Mouse (Mus musculus) G1E (cell line): ENCODE data around the gene Gm45753. TPM values are rescaled to one million over a fixed set of nuclear protein-coding genes. Genes with fewer than 3 reads are reported as not detected.

ENCODE experiments used
- ATAC-seq: 2 replicates; pipeline ENCODE4 v1.8.0; 2016; ENCODE audit warnings: mild to moderate bottlenecking; ENCODE audit not compliant: insufficient number of reproducible peaks, poor library complexity, low FRiP score, severe bottlenecking; ENCODE audit errors: extremely low read depth
- DNase-seq: peaks from one replicate; pipeline ENCODE4 v3.0.0; 2012; ENCODE audit warnings: low spot score
- H3K27me3 ChIP-seq: 2 replicates; pipeline ENCODE4 v1.6.1; 2012; ENCODE audit warnings: mild to moderate bottlenecking, low read length, inconsistent platforms; ENCODE audit not compliant: insufficient read depth
- H3K36me3 ChIP-seq: replicated peaks from 2 replicates; pipeline ENCODE3; 2012; ENCODE audit warnings: mild to moderate bottlenecking, inconsistent platforms
- H3K4me1 ChIP-seq: 2 replicates; pipeline ENCODE4 v1.6.1; 2012; ENCODE audit warnings: low read depth, low read length, inconsistent platforms, mixed read lengths; ENCODE audit not compliant: insufficient read depth
- H3K4me3 ChIP-seq: 2 replicates; pipeline ENCODE4 v1.5.1; 2012; ENCODE audit warnings: low read depth, mild to moderate bottlenecking, inconsistent platforms, low read length, moderate library complexity, mixed read lengths
- H3K9me3 ChIP-seq: replicated peaks from 2 replicates; pipeline ENCODE4 v1.6.1; 2012; ENCODE audit warnings: inconsistent platforms
- CTCF ChIP-seq: IDR thresholded peaks from 2 replicates; pipeline ENCODE4 v1.5.1; 2012; ENCODE audit warnings: low read depth, low read length, inconsistent platforms, mixed read lengths
- GATA1 ChIP-seq: IDR thresholded peaks from 2 replicates; pipeline ENCODE4 v1.6.1; 2012; ENCODE audit warnings: borderline replicate concordance, low read length, inconsistent platforms, mixed read lengths
- GATA2 ChIP-seq: IDR thresholded peaks from 2 replicates; pipeline ENCODE4 v1.6.1; 2012; ENCODE audit warnings: low read depth, low read length, inconsistent platforms, borderline replicate concordance
- POLR2AphosphoS5 ChIP-seq: IDR thresholded peaks from 2 replicates; pipeline ENCODE4 v1.6.1; 2012; ENCODE audit warnings: low read depth, low read length, inconsistent platforms; ENCODE audit not compliant: insufficient replicate concordance
- TAL1 ChIP-seq: conservative IDR thresholded peaks from 2 replicates; pipeline ENCODE4 v1.6.1; 2012; ENCODE audit warnings: low read depth, low read length, inconsistent platforms, mixed read lengths
- polyA plus RNA-seq: library from polyadenylated mRNA; stranded (reverse); fragments of >175 nt; gene quantifications from 2 replicates; pipeline ENCODE4 v1.2.3, GENCODE M21; 2012
- total RNA-seq, 2 experiments: library from RNA; stranded (forward) in 1 of 2; stranded (reverse) in 1 of 2; fragments of 200-1000 nt in 1 of 2; fragments of >200 nt in 1 of 2; fragmentation: Nextera tagmentation in 1 of 2; gene quantifications; 2 replicates each; pipeline ENCODE4 v1.2.3; 2014 to 2017

Gene Gm45753
- total and polyA plus RNA-seq, 3 experiments = not detected

GRCm38 (mm10) chr8:45267611-45268391 is 40.5 kb downstream of the Gm45753 start:
- Histone ChIP-seq H3K9me3 (peaks cover 26% of the 10 kb centered on the region), H3K27me3 (no peaks in the 10 kb centered on the region), H3K36me3 (no peaks in the 10 kb centered on the region), H3K4me1 (no peaks in the 10 kb centered on the region), H3K4me3 (no peak overlapping the region)
- TF ChIP-seq TAL1 (no peak), CTCF (no peak), GATA1 (no peak), POLR2AphosphoS5 (no peak), GATA2 (no peak)
- ATAC-seq (no peak), DNase-seq (no peak)

- H3K4me3 ChIP-seq = no peak overlapping the region
- H3K9me3 ChIP-seq = peaks cover 33% of the 10 kb centered on the region
- no peak for DNase-seq
- no peaks in the 10 kb centered on the region for H3K36me3 ChIP-seq
- no peaks in the 10 kb centered on the region for H3K27me3 ChIP-seq
- no peak for TF ChIP-seq GATA1
- no peak for ATAC-seq
- H3K4me1 ChIP-seq = no peaks in the 10 kb centered on the region
Observed at GRCm38 (mm10) chr8:45266993-45267392, 41.3 kb downstream of the Gm45753 start.

- Histone ChIP-seq H3K4me1 (no peaks in the 10 kb centered on the region), H3K36me3 (no peaks in the 10 kb centered on the region), H3K9me3 (peaks cover 37% of the 10 kb centered on the region), H3K4me3 (no peak overlapping the region), H3K27me3 (no peaks in the 10 kb centered on the region)
- DNase-seq (no peak), ATAC-seq (no peak)
- TF ChIP-seq GATA2 (no peak), GATA1 (no peak), POLR2AphosphoS5 (no peak), TAL1 (no peak), CTCF (no peak)
Observed at GRCm38 (mm10) chr8:45264918-45265317, 43.3 kb downstream of the Gm45753 start.

- H3K27me3 ChIP-seq = no peaks in the 10 kb centered on the region
- no peaks in the 10 kb centered on the region for H3K36me3 ChIP-seq
- ATAC-seq = no peak
- peaks cover 35% of the 10 kb centered on the region for H3K9me3 ChIP-seq
- no peak for DNase-seq
- TF ChIP-seq POLR2AphosphoS5 (no peak), TAL1 (no peak), GATA1 (no peak), GATA2 (no peak), CTCF (no peak)
- no peaks in the 10 kb centered on the region for H3K4me1 ChIP-seq
- no peak overlapping the region for H3K4me3 ChIP-seq
Observed at GRCm38 (mm10) chr8:45262851-45263250, 45.4 kb downstream of the Gm45753 start.

GRCm38 (mm10) chr8:45261920-45262319 is 46.3 kb downstream of the Gm45753 start, which contains the start of gene F11:
Gene F11, minus strand, starts transcription at chr8:45262031.
- no peaks in the 10 kb centered on the region for H3K36me3 ChIP-seq
- no peak for TF ChIP-seq TAL1
- TF ChIP-seq GATA2 = no peak
- TF ChIP-seq CTCF = no peak
- TF ChIP-seq GATA1 = no peak
- TF ChIP-seq POLR2AphosphoS5 = no peak
- no peaks in the 10 kb centered on the region for H3K27me3 ChIP-seq
- H3K4me3 ChIP-seq = no peak within 1 kb of the TSS
- DNase-seq = no peak
- peaks cover 33% of the 10 kb centered on the region for H3K9me3 ChIP-seq
- ATAC-seq = no peak
- no peaks in the 10 kb centered on the region for H3K4me1 ChIP-seq

- Histone ChIP-seq H3K4me3 (no peak overlapping the region), H3K9me3 (peaks cover 27% of the 10 kb centered on the region), H3K36me3 (no peaks in the 10 kb centered on the region), H3K4me1 (no peaks in the 10 kb centered on the region), H3K27me3 (no peaks in the 10 kb centered on the region)
- no peak for DNase-seq
- ATAC-seq = no peak
- TF ChIP-seq GATA2 (no peak), CTCF (no peak), GATA1 (no peak), TAL1 (no peak), POLR2AphosphoS5 (no peak)
Observed at GRCm38 (mm10) chr8:45258421-45258820, 49.8 kb downstream of the Gm45753 start.

GRCm38 (mm10) chr8:45255040-45255439 is 53.2 kb downstream of the Gm45753 start:
- Histone ChIP-seq H3K27me3 (no peaks in the 10 kb centered on the region), H3K36me3 (no peaks in the 10 kb centered on the region), H3K4me1 (no peaks in the 10 kb centered on the region), H3K9me3 (peaks cover 22% of the 10 kb centered on the region), H3K4me3 (no peak overlapping the region)
- DNase-seq (no peak), ATAC-seq (no peak)
- TF ChIP-seq GATA1 (no peak), TAL1 (no peak), GATA2 (no peak), POLR2AphosphoS5 (no peak), CTCF (no peak)
